Mouse (Mus musculus) kidney, adult 2 months (tissue): ENCODE data around the gene Ninl.

ENCODE experiments used
- CTCF ChIP-seq: fragments of 200-500 bp; conservative IDR thresholded peaks from 2 replicates; pipeline ENCODE4 v1.5.1; 2011; ENCODE audit warnings: low read depth, mild to moderate bottlenecking, control low read depth, low read length, moderate library complexity, mixed read lengths; ENCODE audit not compliant: insufficient read depth, insufficient read length
- POLR2A ChIP-seq: fragments of 200-500 bp; IDR thresholded peaks from one replicate; pipeline ENCODE4 v1.6.1; 2011; ENCODE audit warnings: low read depth, low read length, control low read depth

DNA sequence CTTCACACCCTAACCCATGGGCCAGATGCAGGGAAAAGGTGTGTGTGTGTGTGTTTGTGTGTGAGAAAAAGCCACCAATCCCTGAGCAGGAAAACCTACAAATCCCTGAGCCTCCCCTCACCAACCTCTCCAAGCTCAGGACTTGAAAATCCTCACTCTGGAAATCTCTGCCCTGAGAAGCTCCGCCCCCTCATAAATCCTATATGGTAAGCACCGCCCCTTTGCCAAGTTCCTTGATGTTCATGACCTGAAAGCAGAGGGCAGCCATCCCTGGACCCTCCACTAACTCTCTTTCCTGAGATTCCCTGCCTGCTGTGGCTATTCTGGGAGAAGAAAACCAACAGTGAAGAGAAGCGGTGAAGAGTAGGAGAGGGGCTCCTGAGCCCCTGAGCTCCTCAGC lies 40.2 kb downstream of the Ninl start:
- TF ChIP-seq POLR2A, result no peak
- TF ChIP-seq CTCF, result no peak
